Mouse (Mus musculus) small intestine, adult 2 months (tissue): ENCODE measurements at regions not wholly inside any gene's neighbourhood (a gene's known extent, or its start where the extent isn't known, plus 50 kb on each side); places are given as distances from the start of the nearest gene placed in this dataset.

Experiments used
- CTCF ChIP-seq: fragments of 200-500 bp; IDR thresholded peaks from 2 replicates; pipeline ENCODE4 v1.5.1; 2012; ENCODE audit warnings: low read depth, mild to moderate bottlenecking, control low read depth, inconsistent platforms, low read length, moderate library complexity, mixed read lengths; ENCODE audit not compliant: insufficient replicate concordance, insufficient read length; ENCODE audit errors: extremely low read depth
- POLR2A ChIP-seq: fragments of 200-500 bp; IDR thresholded peaks from 2 replicates; pipeline ENCODE4 v1.6.1; 2012; ENCODE audit warnings: low read depth, mild to moderate bottlenecking, control low read depth, inconsistent platforms, low read length, moderate library complexity

DNA sequence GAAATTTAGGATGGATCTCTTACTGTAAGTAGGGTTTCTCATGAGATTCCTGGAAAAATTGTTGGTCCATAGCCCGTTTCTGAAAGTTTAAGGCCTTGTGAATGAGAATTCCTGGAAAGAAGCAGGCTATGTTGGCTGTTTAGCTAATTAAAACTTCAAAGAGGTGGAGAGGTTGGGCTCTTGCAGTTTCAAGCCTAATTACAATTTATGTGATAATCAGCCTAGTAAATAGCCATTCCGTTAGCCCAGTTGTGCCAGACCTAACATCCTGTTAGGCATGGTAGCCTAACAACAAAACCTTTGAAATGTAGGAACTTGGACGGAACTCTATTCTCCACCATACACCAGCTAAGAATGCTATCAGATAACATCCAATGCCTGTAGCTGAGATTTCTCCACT, 235.0 kb downstream of the Fam43a start:
- TF ChIP-seq CTCF: no peak
- TF ChIP-seq POLR2A: no peak
